Mouse (Mus musculus): Measurements from ENCODE around the gene Kcnj11. TPM values are rescaled to one million over a fixed set of nuclear protein-coding genes. Genes with fewer than 3 reads are reported as not detected.

Kcnj11 gene
- total RNA-seq (2023) = not detected

GRCm38 (mm10) chr7:46100563-46100962 is at the start of gene Kcnj11:
TSS of gene Kcnj11 (minus strand) at chr7:46100764.

Other genes with a start within 250 kb of the Kcnj11 start
- gene Kdelr1, start 228.0 kb downstream of the Kcnj11 start, total RNA-seq (2023) = 10 to 100 TPM; 65.3 to 69.5 TPM
- gene Grin2d, start 222.4 kb downstream of the Kcnj11 start, total RNA-seq (2023) = under 1 TPM; 0.15 to 0.22 TPM
- gene Syngr4, start 204.1 kb downstream of the Kcnj11 start, total RNA-seq (2023) = under 1 TPM; 0.82 to 0.85 TPM
- 1 to 10 TPM; 7.0 to 7.5 TPM for gene Tmem143, start 203.8 kb downstream of the Kcnj11 start, total RNA-seq (2023)
- 100 to 1,000 TPM; 379 to 407 TPM for gene Emp3, start 179.4 kb downstream of the Kcnj11 start, total RNA-seq (2023)
- 1 to 10 TPM; 4.8 to 7.6 TPM for gene Ccdc114, start 176.7 kb downstream of the Kcnj11 start, total RNA-seq (2023)
- gene Abcc6, start 70.5 kb downstream of the Kcnj11 start, total RNA-seq (2023) = not detected
- gene Nomo1, start 67.1 kb downstream of the Kcnj11 start, total RNA-seq (2023) = 10 to 100 TPM; 29.1 to 36.7 TPM
- gene Abcc8, start 79.3 kb upstream of the Kcnj11 start, total RNA-seq (2023) = under 1 TPM; 0.11 to 0.73 TPM
- gene Ush1c, start 137.7 kb upstream of the Kcnj11 start, total RNA-seq (2023) = under 1 TPM in 1 of 2 experiments, not detected in 1; 0.33 TPM
- gene Otog, start 140.2 kb upstream of the Kcnj11 start, total RNA-seq (2023) = under 1 TPM; 0.42 to 0.79 TPM

All from neutrophil, adult 83 days (primary cell).